In genomic region chr1:132046143-132046735, GRCm38 (mm10) we compare ENCODE assay signal across 8 mouse cellular contexts. TPM values are rescaled to one million over a fixed set of nuclear protein-coding genes. Genes with fewer than 3 reads are reported as not detected.
DNase-seq lines count a peak whose midpoint lies in the region; ATAC-seq and TF ChIP-seq lines count a peak whose summit lies in the region.

No protein-coding gene starts in this region.

- H3K4me3 ChIP-seq in hindbrain, embryonic 10.5 days = no peak overlapping the region
- H3K4me3 ChIP-seq in hindbrain, embryonic 12.5 days = no peak overlapping the region
- no peak overlapping the region for H3K4me3 ChIP-seq in intestine, postnatal 0 days (ENCODE audit: low read depth, low read length)
- H3K4me3 ChIP-seq in limb, embryonic 13.5 days = no peak overlapping the region
- no peak overlapping the region for H3K4me3 ChIP-seq in midbrain, embryonic 16.5 days (ENCODE audit: low read depth, low read length)
- H3K4me3 ChIP-seq in spleen, adult 2 months (ENCODE audit: extremely low read depth, insufficient read depth, insufficient read length) = no peak overlapping the region

- no peaks in the 10 kb centered on the region for H3K36me3 ChIP-seq in hindbrain, embryonic 10.5 days
- H3K36me3 ChIP-seq in hindbrain, embryonic 12.5 days = no peaks in the 10 kb centered on the region
- no peaks in the 10 kb centered on the region for H3K36me3 ChIP-seq in intestine, postnatal 0 days (ENCODE audit: control insufficient read depth, insufficient read depth)
- H3K36me3 ChIP-seq in limb, embryonic 13.5 days = no peaks in the 10 kb centered on the region
- no peaks in the 10 kb centered on the region for H3K36me3 ChIP-seq in midbrain, embryonic 16.5 days (ENCODE audit: control insufficient read depth, insufficient read depth, low read length)
- H3K36me3 ChIP-seq in spleen, adult 2 months (ENCODE audit: control insufficient read depth, insufficient read depth, low read length) = no peaks in the 10 kb centered on the region

- H3K9me3 ChIP-seq in hindbrain, embryonic 10.5 days = no peaks in the 10 kb centered on the region
- H3K9me3 ChIP-seq in hindbrain, embryonic 12.5 days (replicated peaks) = no peaks in the 10 kb centered on the region
- no peaks in the 10 kb centered on the region for H3K9me3 ChIP-seq in intestine, postnatal 0 days (ENCODE audit: control insufficient read depth)
- H3K9me3 ChIP-seq in limb, embryonic 13.5 days = no peaks in the 10 kb centered on the region
- H3K9me3 ChIP-seq in midbrain, embryonic 16.5 days (replicated peaks; ENCODE audit: control insufficient read depth, low read length, poor library complexity, severe bottlenecking) = no peaks in the 10 kb centered on the region

- WGBS in hindbrain, embryonic 10.5 days = 31% methylated on average over 15 of the region's 15 CpGs
- 26% methylated on average over 15 of the region's 15 CpGs for WGBS in hindbrain, embryonic 12.5 days
- WGBS in intestine, postnatal 0 days = 21% methylated on average over 15 of the region's 15 CpGs
- 21% methylated on average over 15 of the region's 15 CpGs for WGBS in limb, embryonic 13.5 days
- 24% methylated on average over 15 of the region's 15 CpGs for WGBS in midbrain, embryonic 16.5 days
- 15% methylated on average over 15 of the region's 15 CpGs for WGBS in spleen, adult 2 months

- DNase-seq in hindbrain, embryonic 10.5 days (ENCODE audit: low spot score) = peak; percentile 65
- DNase-seq in cerebellum, postnatal 10 days = peak; percentile 84 to 85
- peak; percentile 41 to 46 for DNase-seq in gastrocnemius, adult 8-10 months (ENCODE audit: low spot score in 2 of 2)
- DNase-seq in spleen, adult 2 months (ENCODE audit: low read depth in 1 of 2, low spot score in 2 of 2) = peak; percentile 30 to 65

- TF ChIP-seq POLR2A in spleen, adult 2 months (IDR thresholded peaks at IDR 0.05; ENCODE audit: low read depth, low read length) = no peak

- H3K27ac ChIP-seq in hindbrain, embryonic 10.5 days = no peak overlapping the region
- H3K27ac ChIP-seq in hindbrain, embryonic 12.5 days = no peak overlapping the region
- no peak overlapping the region for H3K27ac ChIP-seq in intestine, postnatal 0 days (ENCODE audit: low read depth, low read length)
- no peak overlapping the region for H3K27ac ChIP-seq in limb, embryonic 13.5 days
- no peak overlapping the region for H3K27ac ChIP-seq in midbrain, embryonic 16.5 days (ENCODE audit: low read length)
- H3K27ac ChIP-seq in spleen, adult 2 months (ENCODE audit: insufficient read depth, low read length) = no peak overlapping the region

- 0 out of 2 replicates have a peak, but pooled peaks cover 9% of the 10 kb centered on the region for H3K4me1 ChIP-seq in hindbrain, embryonic 10.5 days (replicated peaks)
- H3K4me1 ChIP-seq in hindbrain, embryonic 12.5 days = no peaks in the 10 kb centered on the region
- H3K4me1 ChIP-seq in intestine, postnatal 0 days (replicated peaks; ENCODE audit: control insufficient read depth, insufficient read depth, low read length) = no peaks in the 10 kb centered on the region
- no peaks in the 10 kb centered on the region for H3K4me1 ChIP-seq in limb, embryonic 13.5 days
- peaks cover 3% of the 10 kb centered on the region; the same call in 1 of the 2 replicates for H3K4me1 ChIP-seq in midbrain, embryonic 16.5 days (ENCODE audit: control insufficient read depth, insufficient read depth, low read length)
- no peaks in the 10 kb centered on the region for H3K4me1 ChIP-seq in spleen, adult 2 months (ENCODE audit: control insufficient read depth, insufficient read depth, insufficient read length)

- H3K9ac ChIP-seq in hindbrain, embryonic 12.5 days = no peak overlapping the region
- H3K9ac ChIP-seq in intestine, postnatal 0 days (ENCODE audit: low read depth, low read length) = no peak overlapping the region
- H3K9ac ChIP-seq in limb, embryonic 13.5 days = no peak overlapping the region
- peak overlapping the region; percentile 30; the same call in 1 of the 2 replicates for H3K9ac ChIP-seq in midbrain, embryonic 16.5 days (ENCODE audit: low read depth, low read length)

- no peak overlapping the region for H3K4me2 ChIP-seq in hindbrain, embryonic 12.5 days (replicated peaks)
- H3K4me2 ChIP-seq in intestine, postnatal 0 days (replicated peaks; ENCODE audit: low read depth) = no peak overlapping the region
- no peak overlapping the region for H3K4me2 ChIP-seq in limb, embryonic 13.5 days (replicated peaks)
- no peak overlapping the region; the same call in 1 of the 2 replicates for H3K4me2 ChIP-seq in midbrain, embryonic 16.5 days (ENCODE audit: low read length)

- peak; percentile 90 for TF ChIP-seq CTCF in intestine, postnatal 0 days (IDR thresholded peaks at IDR 0.05; ENCODE audit: low read depth)
- peak; percentile 94 for TF ChIP-seq CTCF in spleen, adult 2 months (IDR thresholded peaks at IDR 0.05; ENCODE audit: extremely low read depth, insufficient read depth, insufficient read length, insufficient replicate concordance)

- no peaks in the 10 kb centered on the region for H3K27me3 ChIP-seq in hindbrain, embryonic 10.5 days (ENCODE audit: insufficient read depth, poor library complexity, severe bottlenecking)
- no peaks in the 10 kb centered on the region for H3K27me3 ChIP-seq in hindbrain, embryonic 12.5 days
- no peaks in the 10 kb centered on the region for H3K27me3 ChIP-seq in intestine, postnatal 0 days (replicated peaks; ENCODE audit: control insufficient read depth, insufficient read depth, low read length)
- no peaks in the 10 kb centered on the region for H3K27me3 ChIP-seq in limb, embryonic 13.5 days
- H3K27me3 ChIP-seq in midbrain, embryonic 16.5 days (ENCODE audit: control insufficient read depth, insufficient read depth, low read depth, low read length) = no peaks in the 10 kb centered on the region
- H3K27me3 ChIP-seq in spleen, adult 2 months (ENCODE audit: control insufficient read depth, insufficient read depth, low read length) = no peaks in the 10 kb centered on the region

- no peak; the same call in 1 of the 2 replicates for ATAC-seq in hindbrain, embryonic 12.5 days (ENCODE audit: low FRiP score)
- ATAC-seq in intestine, postnatal 0 days = peak; percentile 32; the same call in 1 of the 2 replicates
- ATAC-seq in limb, embryonic 13.5 days (ENCODE audit: low FRiP score, low read depth) = peak; percentile 44; the same call in 1 of the 2 replicates
- ATAC-seq in midbrain, embryonic 16.5 days = peak; percentile 76

RNA-seq across cellular contexts. Expression of gene Mfsd4a, which starts 21.6 kb away (rescaled TPM):
- 10.7 and 12.2 TPM in 2 replicates for polyA plus RNA-seq in hindbrain, embryonic 10.5 days (2016; fragmentation: Nextera tagmentation; extraction: Ambion mirVana)
- 15.4 and 16.2 TPM in 2 replicates for polyA plus RNA-seq in hindbrain, embryonic 12.5 days (2016; fragmentation: Nextera tagmentation; extraction: Ambion mirVana)
- 10 to 100 TPM; 11.6 to 17.4 (median 14.7) TPM for total RNA-seq in gastrocnemius, adult 8-10 months (2022)
- polyA plus RNA-seq in intestine, postnatal 0 days (2015; fragmentation: Nextera tagmentation; extraction: Ambion mirVana) = 6.1 and 7.0 TPM in 2 replicates
- polyA plus RNA-seq in limb, embryonic 13.5 days (2015; fragmentation: Nextera tagmentation; extraction: Ambion mirVana) = 10.3 and 11.0 TPM in 2 replicates
- 7.7 and 10.4 TPM in 2 replicates for polyA plus RNA-seq in midbrain, embryonic 16.5 days (2015; fragmentation: Nextera tagmentation; extraction: Ambion mirVana)
- 1.0 and 1.1 TPM in 2 replicates for polyA plus RNA-seq in spleen, adult 2 months (2012; rRNA removed)

RNA-seq across cellular contexts. Expression of gene Elk4, which starts 38.8 kb away (rescaled TPM):
- polyA plus RNA-seq in hindbrain, embryonic 10.5 days (2016; fragmentation: Nextera tagmentation; extraction: Ambion mirVana) = 12.9 and 13.2 TPM in 2 replicates
- polyA plus RNA-seq in hindbrain, embryonic 12.5 days (2016; fragmentation: Nextera tagmentation; extraction: Ambion mirVana) = 18.5 and 21.7 TPM in 2 replicates
- 10 to 100 TPM; 80.0 to 96.0 (median 85.7) TPM for total RNA-seq in gastrocnemius, adult 8-10 months (2022)
- polyA plus RNA-seq in intestine, postnatal 0 days (2015; fragmentation: Nextera tagmentation; extraction: Ambion mirVana) = 16.4 and 19.6 TPM in 2 replicates
- polyA plus RNA-seq in limb, embryonic 13.5 days (2015; fragmentation: Nextera tagmentation; extraction: Ambion mirVana) = 18.0 and 20.2 TPM in 2 replicates
- polyA plus RNA-seq in midbrain, embryonic 16.5 days (2015; fragmentation: Nextera tagmentation; extraction: Ambion mirVana) = 8.1 and 8.7 TPM in 2 replicates
- 33.1 and 33.5 TPM in 2 replicates for polyA plus RNA-seq in spleen, adult 2 months (2012; rRNA removed)
